Mouse (Mus musculus) Patski (cell line): ENCODE data around the gene Ghrh. TPM values are rescaled to one million over a fixed set of nuclear protein-coding genes. Genes with fewer than 3 reads are reported as not detected.

ENCODE experiments used
- ATAC-seq: fragments of 100-300 bp; one replicate; pipeline ENCODE4 v1.8.0; 2021
- CTCF ChIA-PET: fragments of 350-600 bp; sonication (Branson Sonifier 250); formaldehyde crosslinking; loops from one replicate; lab custom pipeline; 2022; ENCODE audit warnings: inconsistent platforms; lab: Charles Lee
- POLR2A ChIA-PET: fragments of 350-600 bp; sonication (Branson Sonifier 250); formaldehyde crosslinking; loops from one replicate; lab custom pipeline; 2022; ENCODE audit warnings: antibody characterized with exemption, inconsistent platforms; lab: Charles Lee
- DNase-seq: peaks from one replicate; pipeline ENCODE4 v3.0.0-alpha.2; 2011; ENCODE audit warnings: low read depth, low spot score
- H3K27me3 ChIP-seq: fragments of 371-371 bp; one replicate; pipeline ENCODE4 v1.5.1; 2021
- CTCF ChIP-seq: fragments of 100-300 bp; IDR thresholded peaks from one replicate; pipeline ENCODE4 v1.5.1; 2021
- in situ Hi-C: fragments of 300-500 bp; cut with MboI; formaldehyde crosslinking; loops from 3 replicates; pipeline ENCODE4 v1.11.1; 2018; ENCODE audit warnings: low pct_unique_long_range_greater_than_20kb, mixed read lengths
- polyA plus RNA-seq: library from polyadenylated mRNA; unstranded; gene quantifications from one replicate; pipeline ENCODE4 v1.2.3, GENCODE M21; 2021

Gene Ghrh
- polyA plus RNA-seq, 1 experiment from 2014 or later: not detected

GRCm38 (mm10) chr2:157353183-157353582 lies 5.9 kb upstream of the Ghrh start:
- ChIA-PET POLR2A (interaction anchor here (1.4 kb wide), 1 partner anchor 14 kb away, joined by 3 read pairs; no protein-coding TSS in a partner anchor), CTCF (no interaction called here)
- in situ Hi-C loops: no loop called here
- no peak for DNase-seq
- ATAC-seq: no peak
- no peak for TF ChIP-seq CTCF
- H3K27me3 ChIP-seq: no peaks in the 10 kb centered on the region

- no peak for TF ChIP-seq CTCF
- ATAC-seq: no peak
- DNase-seq: no peak
- no peaks in the 10 kb centered on the region for H3K27me3 ChIP-seq
- POLR2A ChIA-PET: no interaction called here
- in situ Hi-C loops: no loop called here
- CTCF ChIA-PET: no interaction called here
Observed at GRCm38 (mm10) chr2:157349121-157349778, 1.9 kb upstream of the Ghrh start.

- CTCF ChIA-PET: interaction anchor here (1.4 to 3.0 kb wide), 4 partner anchors 12 to 229 kb away, joined by 3 to 24 read pairs (median 11); no protein-coding TSS in a partner anchor
- in situ Hi-C loops: loop anchor here (5.0 kb wide), 2 partner anchors 119 to 229 kb away; partner anchors contain the start of gene Blcap
- H3K27me3 ChIP-seq: no peaks in the 10 kb centered on the region
- POLR2A ChIA-PET: no interaction called here
- DNase-seq (no peak), ATAC-seq (no peak)
- TF ChIP-seq CTCF: no peak
Observed at GRCm38 (mm10) chr2:157343337-157343736, 4.0 kb downstream of the Ghrh start.

GRCm38 (mm10) chr2:157342328-157342926 lies 4.9 kb downstream of the Ghrh start:
- no peak for TF ChIP-seq CTCF
- in situ Hi-C loops: loop anchor here (5.0 kb wide), 2 partner anchors 120 to 230 kb away; partner anchors contain the start of gene Blcap
- H3K27me3 ChIP-seq: no peaks in the 10 kb centered on the region
- ATAC-seq (no peak), DNase-seq (no peak)
- POLR2A ChIA-PET: interaction anchor here (1.3 kb wide), 1 partner anchor 115 kb away, joined by 3 read pairs; no protein-coding TSS in a partner anchor
- CTCF ChIA-PET: interaction anchor here (1.1 to 3.0 kb wide), 9 partner anchors 9 to 230 kb away, joined by 3 to 24 read pairs (median 4); partner anchors contain the start of gene Mroh8

DNA sequence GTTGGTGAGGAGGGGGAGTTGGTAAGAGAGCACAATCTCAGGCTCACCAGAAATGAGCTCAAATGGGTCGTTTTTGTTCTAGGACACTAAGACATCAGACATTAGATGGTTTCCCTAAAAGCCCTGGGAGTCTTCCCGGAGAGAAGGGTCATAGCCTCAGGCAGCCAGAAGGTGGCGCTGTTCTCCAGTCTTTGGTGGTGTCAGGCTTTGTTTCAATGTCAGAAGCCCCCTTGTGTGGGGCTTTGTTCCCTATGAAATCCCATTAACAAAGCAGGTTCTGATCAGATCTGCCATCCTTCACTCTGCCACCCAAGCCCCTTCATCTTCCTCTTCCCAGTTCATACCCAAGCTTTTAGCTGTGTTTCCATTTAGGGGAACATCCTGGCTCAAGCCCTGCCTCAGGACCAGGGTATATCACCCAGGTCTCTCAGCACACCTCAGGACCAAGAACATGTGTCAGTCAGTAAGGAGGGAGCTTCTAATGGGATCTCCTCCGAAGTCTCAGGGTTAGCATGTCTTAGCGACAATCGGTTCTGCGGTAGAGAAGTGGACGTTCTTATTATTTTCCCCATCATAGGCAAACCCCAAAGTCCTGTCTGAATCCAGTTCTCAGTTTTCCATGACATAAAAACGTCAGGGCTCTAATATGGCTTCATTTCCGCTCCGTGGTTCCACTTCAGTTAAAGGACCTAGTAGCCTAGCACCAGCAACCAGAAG lies 5.6 kb downstream of the Ghrh start:
- peak; percentile 95 for TF ChIP-seq CTCF
- ChIA-PET POLR2A (interaction anchor here (1.3 kb wide), 1 partner anchor 116 kb away, joined by 3 read pairs; no protein-coding TSS in a partner anchor), CTCF (interaction anchor here (0.6 to 3.0 kb wide), 20 partner anchors 9 to 240 kb away, joined by 3 to 24 read pairs (median 4); partner anchors contain the start of genes Blcap and Mroh8)
- DNase-seq: no peak
- no peak for ATAC-seq
- H3K27me3 ChIP-seq: no peaks in the 10 kb centered on the region
- in situ Hi-C loops: loop anchor here (5.0 kb wide), 2 partner anchors 121 to 231 kb away; partner anchors contain the start of gene Blcap

DNA sequence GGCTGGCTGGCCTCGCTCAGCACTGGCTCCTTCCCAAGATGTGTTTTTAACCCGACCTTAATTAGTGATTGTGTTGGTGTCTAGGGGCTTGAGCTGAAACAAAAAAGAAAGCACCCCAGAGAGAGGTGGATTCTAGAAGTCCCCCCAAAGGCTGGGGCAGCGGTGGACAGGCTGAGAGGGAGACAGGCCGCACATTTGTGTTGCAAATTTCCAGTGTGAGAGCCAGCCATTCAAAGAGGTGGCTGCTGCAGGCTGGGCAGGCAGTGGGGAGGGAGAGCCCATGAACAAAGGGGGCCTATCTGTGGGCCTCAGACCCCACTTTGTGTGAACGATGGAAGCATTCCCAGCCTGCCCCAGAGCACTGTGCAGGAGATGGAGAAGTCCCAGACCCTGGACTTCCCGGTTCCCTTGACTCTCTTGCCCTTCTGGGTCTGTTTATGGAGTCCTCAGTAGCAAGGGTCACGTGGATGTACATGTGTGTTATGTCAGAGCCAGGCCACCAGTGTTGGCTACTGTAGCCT lies 7.0 kb downstream of the Ghrh start:
- no peak for ATAC-seq
- in situ Hi-C loops: loop anchor here (5.0 kb wide), 2 partner anchors 122 to 232 kb away; partner anchors contain the start of gene Blcap

GRCm38 (mm10) chr2:157339532-157339931 lies 7.8 kb downstream of the Ghrh start:
- H3K27me3 ChIP-seq: no peaks in the 10 kb centered on the region
- CTCF ChIA-PET: interaction anchor here (1.3 to 1.5 kb wide), 2 partner anchors 227 to 233 kb away, joined by 4 to 6 read pairs; no protein-coding TSS in a partner anchor
- no peak for ATAC-seq
- in situ Hi-C loops: loop anchor here (5.0 kb wide), 1 partner anchor 52 kb away; no protein-coding TSS in a partner anchor
- TF ChIP-seq CTCF: no peak
- no peak for DNase-seq
- POLR2A ChIA-PET: no interaction called here

More for the DNA sequence above, 7.0 kb downstream of the Ghrh start:
- no peak for TF ChIP-seq CTCF
- DNase-seq: no peak
- CTCF ChIA-PET: interaction anchor here (1.1 to 3.0 kb wide), 6 partner anchors 44 to 230 kb away, joined by 4 to 24 read pairs (median 4); partner anchors contain the start of gene Blcap
- POLR2A ChIA-PET: no interaction called here
- H3K27me3 ChIP-seq: no peaks in the 10 kb centered on the region

DNA sequence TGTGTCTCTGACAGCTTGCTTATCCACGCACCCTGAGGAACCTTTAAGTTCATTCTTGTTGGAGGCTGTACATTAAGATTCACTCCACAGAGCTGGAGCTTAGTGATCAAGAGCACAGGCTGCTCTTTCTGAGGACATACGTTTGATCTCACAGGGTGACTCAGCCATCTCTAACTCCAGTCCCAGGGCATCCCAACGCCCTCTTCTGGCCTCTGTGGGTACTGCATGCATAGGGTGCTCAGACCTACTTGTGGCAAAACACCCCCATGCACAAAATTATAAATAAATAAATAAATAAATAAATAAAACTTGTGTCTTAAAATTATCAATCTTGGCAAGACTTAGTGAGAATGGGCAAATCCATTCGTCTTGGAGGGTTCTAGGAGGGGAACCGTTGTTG lies 8.6 kb downstream of the Ghrh start:
- CTCF ChIA-PET: interaction anchor here (0.8 to 1.7 kb wide), 15 partner anchors 10 to 234 kb away, joined by 3 to 7 read pairs (median 4); no protein-coding TSS in a partner anchor
- POLR2A ChIA-PET: no interaction called here
- no peak for TF ChIP-seq CTCF
- H3K27me3 ChIP-seq: no peaks in the 10 kb centered on the region
- no peak for DNase-seq
- ATAC-seq: no peak
- in situ Hi-C loops: loop anchor here (5.0 kb wide), 1 partner anchor 51 kb away; no protein-coding TSS in a partner anchor

GRCm38 (mm10) chr2:157332059-157332458 lies 15.2 kb downstream of the Ghrh start:
- no peaks in the 10 kb centered on the region for H3K27me3 ChIP-seq
- CTCF ChIA-PET: interaction anchor here (1.1 kb wide), 1 partner anchor 9 kb away, joined by 4 read pairs; no protein-coding TSS in a partner anchor
- no peak for TF ChIP-seq CTCF
- in situ Hi-C loops: no loop called here
- POLR2A ChIA-PET: interaction anchor here (0.6 kb wide), 1 partner anchor 9 kb away, joined by 3 read pairs; no protein-coding TSS in a partner anchor
- DNase-seq (no peak), ATAC-seq (no peak)
